Comparison of ENCODE assay signal across 9 mouse cellular contexts in the genomic region with DNA sequence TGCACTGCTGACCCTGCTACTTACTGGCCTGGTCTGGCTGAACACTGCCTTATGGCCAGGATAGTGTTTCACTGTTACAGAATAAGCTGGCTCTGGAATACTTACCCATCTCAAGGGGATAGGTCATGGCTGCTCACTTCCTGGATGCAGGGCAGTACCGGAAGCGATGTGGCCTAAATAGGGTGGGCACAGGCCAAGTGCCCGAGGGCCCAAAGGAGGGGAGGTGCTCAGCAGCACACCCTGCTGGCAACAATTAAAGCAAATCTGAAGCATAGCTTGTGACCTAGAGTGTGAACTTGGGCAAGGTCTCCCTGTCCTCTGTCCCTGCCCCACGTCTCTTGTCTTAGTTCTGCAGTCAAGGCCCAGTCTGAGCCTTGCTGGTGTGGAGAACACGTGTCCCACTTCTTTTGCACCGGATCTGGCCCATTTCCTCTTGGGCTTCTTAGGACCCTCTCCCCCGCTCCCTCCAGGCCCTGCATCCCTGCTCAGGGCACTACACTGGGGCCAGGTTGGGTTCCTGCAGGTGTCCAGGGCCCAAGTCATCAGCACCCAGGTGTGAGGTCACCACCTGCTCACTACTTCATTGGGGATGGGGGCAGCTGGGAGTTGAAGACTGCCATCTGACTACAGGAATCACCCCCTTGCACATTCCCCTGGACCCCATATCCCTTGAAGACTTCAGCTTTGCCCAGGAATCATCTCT. TPM values are rescaled to one million over a fixed set of nuclear protein-coding genes. Genes with fewer than 3 reads are reported as not detected.
DNase-seq lines count a peak whose midpoint lies in the region; ATAC-seq and TF ChIP-seq lines count a peak whose summit lies in the region.
"Had no signal": no experiment of that assay in that cellular context is flagged by ENCODE, and none has a peak within 500 bp of the region (broad histone marks: within the 10 kb centered on the region; RNA-seq: fewer than 3 reads in every experiment).

No protein-coding gene starts in this region.

- TF ChIP-seq EP300 in stomach, postnatal 0 days (optimal IDR thresholded peaks at IDR 0.05), result no peak

- H3K4me3 ChIP-seq in testis, adult 2 months (ENCODE audit: control insufficient read depth, low read depth, low read length), result no peak overlapping the region
- no peak overlapping the region for H3K4me3 ChIP-seq in embryonic facial prominence, embryonic 13.5 days
- no peak overlapping the region for H3K4me3 ChIP-seq in stomach, postnatal 0 days (ENCODE audit: low read depth, low read length)
- no peak overlapping the region for H3K4me3 ChIP-seq in forebrain, embryonic 10.5 days
- H3K4me3 ChIP-seq: liver, embryonic 13.5 days had no signal

- peak overlapping the region; percentile 17; the same call in 1 of the 2 replicates for H3K9ac ChIP-seq in embryonic facial prominence, embryonic 13.5 days
- no peak overlapping the region for H3K9ac ChIP-seq in stomach, postnatal 0 days (ENCODE audit: low read length)
- H3K9ac ChIP-seq: liver, embryonic 13.5 days had no signal

- TF ChIP-seq POLR2A in testis, adult 2 months (IDR thresholded peaks at IDR 0.05; ENCODE audit: control insufficient read depth, low read depth, low read length), result 0 out of 2 replicates have a peak, but pooled peaks have one; percentile 8

- DNase-seq in heart, postnatal 10 days, result peak; percentile 60 to 76
- DNase-seq in heart, adult 9 months (ENCODE audit: low spot score in 2 of 2), result no peak
- DNase-seq in testis, postnatal 14 days (ENCODE audit: low spot score), result no peak
- DNase-seq in stomach, postnatal 0 days (ENCODE audit: low spot score), result peak; percentile 50
- no peak for DNase-seq in adrenal gland, postnatal 4 days (ENCODE audit: low spot score in 2 of 2)
- no peak for DNase-seq in forebrain, embryonic 10.5 days (ENCODE audit: extremely low spot score, low spot score)
- DNase-seq: liver, embryonic 13.5 days had no signal

- H3K36me3 ChIP-seq in testis, adult 2 months (ENCODE audit: control insufficient read depth, insufficient read depth, low read length), result no peaks in the 10 kb centered on the region; the same call in 1 of the 2 replicates
- peaks cover 27% of the 10 kb centered on the region for H3K36me3 ChIP-seq in embryonic facial prominence, embryonic 13.5 days
- peaks cover 6% of the 10 kb centered on the region for H3K36me3 ChIP-seq in stomach, postnatal 0 days (ENCODE audit: control insufficient read depth, insufficient read depth, low read length)
- peaks cover 29% of the 10 kb centered on the region for H3K36me3 ChIP-seq in forebrain, embryonic 10.5 days (replicated peaks)

- peaks cover 6% of the 10 kb centered on the region; the same call in 1 of the 2 replicates for H3K4me1 ChIP-seq in testis, adult 2 months (ENCODE audit: control insufficient read depth, insufficient read depth, low read length)
- H3K4me1 ChIP-seq in embryonic facial prominence, embryonic 13.5 days, result peaks cover 8% of the 10 kb centered on the region
- peaks cover 3% of the 10 kb centered on the region for H3K4me1 ChIP-seq in stomach, postnatal 0 days (replicated peaks; ENCODE audit: control insufficient read depth, insufficient read depth)
- peaks cover 37% of the 10 kb centered on the region for H3K4me1 ChIP-seq in forebrain, embryonic 10.5 days

- H3K4me2 ChIP-seq in embryonic facial prominence, embryonic 13.5 days, result no peak overlapping the region
- H3K4me2 ChIP-seq in stomach, postnatal 0 days (replicated peaks; ENCODE audit: low read depth), result no peak overlapping the region
- H3K4me2 ChIP-seq: liver, embryonic 13.5 days had no signal

- no peaks in the 10 kb centered on the region for H3K9me3 ChIP-seq in embryonic facial prominence, embryonic 13.5 days
- no peaks in the 10 kb centered on the region for H3K9me3 ChIP-seq in stomach, postnatal 0 days (ENCODE audit: control insufficient read depth, low read length)
- H3K9me3 ChIP-seq in forebrain, embryonic 10.5 days, result no peaks in the 10 kb centered on the region
- H3K9me3 ChIP-seq: liver, embryonic 13.5 days had no signal

- no peak overlapping the region for H3K27ac ChIP-seq in testis, adult 2 months (ENCODE audit: control insufficient read depth, insufficient read depth, low read depth, low read length)
- no peak overlapping the region for H3K27ac ChIP-seq in embryonic facial prominence, embryonic 13.5 days
- H3K27ac ChIP-seq in stomach, postnatal 0 days (replicated peaks), result no peak overlapping the region
- H3K27ac ChIP-seq in forebrain, embryonic 10.5 days, result no peak overlapping the region
- H3K27ac ChIP-seq: liver, embryonic 13.5 days had no signal

- ATAC-seq in embryonic facial prominence, embryonic 13.5 days (ENCODE audit: insufficient number of reproducible peaks, insufficient read depth, low FRiP score, low TSS enrichment, low read depth), result no peak
- ATAC-seq in stomach, postnatal 0 days (ENCODE audit: low FRiP score, low TSS enrichment), result no peak

- H3K27me3 ChIP-seq in testis, adult 2 months (ENCODE audit: control insufficient read depth, insufficient read depth, low read length), result no peaks in the 10 kb centered on the region
- no peaks in the 10 kb centered on the region for H3K27me3 ChIP-seq in embryonic facial prominence, embryonic 13.5 days
- no peaks in the 10 kb centered on the region for H3K27me3 ChIP-seq in stomach, postnatal 0 days (ENCODE audit: control insufficient read depth, insufficient read depth, low read length)
- H3K27me3 ChIP-seq in forebrain, embryonic 10.5 days (ENCODE audit: poor library complexity, severe bottlenecking), result no peaks in the 10 kb centered on the region
- H3K27me3 ChIP-seq: liver, embryonic 13.5 days had no signal

- 40% methylated on average over 7 of the region's 7 CpGs for WGBS in embryonic facial prominence, embryonic 13.5 days
- WGBS in stomach, postnatal 0 days, result 43% methylated on average over 7 of the region's 7 CpGs
- 48% methylated on average over 7 of the region's 7 CpGs for WGBS in forebrain, embryonic 10.5 days

- intact Hi-C loops in heart, postnatal 10 days (cut with DNase I), result loop anchor here (2.0 kb wide), 1 partner anchor 137 kb away; no protein-coding TSS in a partner anchor

- TF ChIP-seq CTCF in testis, adult 2 months (IDR thresholded peaks at IDR 0.05; ENCODE audit: control insufficient read depth, insufficient read depth, insufficient replicate concordance, low read depth, low read length), result peak; percentile 38; the same call in 1 of the 2 replicates
- TF ChIP-seq CTCF in stomach, postnatal 0 days (IDR thresholded peaks at IDR 0.05; ENCODE audit: low read depth), result peak; percentile 75

RNA-seq across cellular contexts. Expression of a gene that starts 4.3 kb away (rescaled TPM):
- total RNA-seq in heart, postnatal 10 days (2021), result 10 to 100 TPM; 27.0 to 27.8 TPM
- 125 and 131 TPM in 2 replicates for polyA plus RNA-seq in testis, adult 2 months (2012; rRNA removed)
- polyA plus RNA-seq in embryonic facial prominence, embryonic 13.5 days (2015; fragmentation: Nextera tagmentation; extraction: Ambion mirVana), result 46.3 and 51.5 TPM in 2 replicates
- polyA plus RNA-seq in stomach, postnatal 0 days (2015; fragmentation: Nextera tagmentation; extraction: Ambion mirVana), result 39.4 and 40.5 TPM in 2 replicates
- total RNA-seq in adrenal gland, postnatal 4 days (2021), result 10 to 100 TPM; 51.9 to 55.3 TPM
- 81.3 and 82.5 TPM in 2 replicates for polyA plus RNA-seq in forebrain, embryonic 10.5 days (2016; fragmentation: Nextera tagmentation; extraction: Ambion mirVana)

RNA-seq across cellular contexts. Expression of a gene that starts 4.6 kb away (rescaled TPM):
- total RNA-seq in heart, postnatal 10 days (2021), result 10 to 100 TPM; 41.3 to 45.8 TPM
- 161 and 177 TPM in 2 replicates for polyA plus RNA-seq in testis, adult 2 months (2012; rRNA removed)
- 39.3 and 43.2 TPM in 2 replicates for polyA plus RNA-seq in embryonic facial prominence, embryonic 13.5 days (2015; fragmentation: Nextera tagmentation; extraction: Ambion mirVana)
- polyA plus RNA-seq in stomach, postnatal 0 days (2015; fragmentation: Nextera tagmentation; extraction: Ambion mirVana), result 45.5 and 47.8 TPM in 2 replicates
- 10 to 100 TPM; 35.5 to 37.8 TPM for total RNA-seq in adrenal gland, postnatal 4 days (2021)
- polyA plus RNA-seq in forebrain, embryonic 10.5 days (2016; fragmentation: Nextera tagmentation; extraction: Ambion mirVana), result 42.8 and 45.3 TPM in 2 replicates

RNA-seq across cellular contexts. Expression of a gene that starts 13.0 kb away (rescaled TPM):
- 10 to 100 TPM; 17.1 to 23.7 TPM for total RNA-seq in heart, postnatal 10 days (2021)
- 28.0 and 31.2 TPM in 2 replicates for polyA plus RNA-seq in testis, adult 2 months (2012; rRNA removed)
- polyA plus RNA-seq in embryonic facial prominence, embryonic 13.5 days (2015; fragmentation: Nextera tagmentation; extraction: Ambion mirVana), result 31.9 and 34.4 TPM in 2 replicates
- 15.6 and 17.6 TPM in 2 replicates for polyA plus RNA-seq in stomach, postnatal 0 days (2015; fragmentation: Nextera tagmentation; extraction: Ambion mirVana)
- total RNA-seq in adrenal gland, postnatal 4 days (2021), result 10 to 100 TPM; 63.5 to 66.9 TPM
- 30.3 and 30.4 TPM in 2 replicates for polyA plus RNA-seq in forebrain, embryonic 10.5 days (2016; fragmentation: Nextera tagmentation; extraction: Ambion mirVana)

RNA-seq across cellular contexts. Expression of a gene that starts 13.0 kb away (rescaled TPM):
- 100 to 1,000 TPM; 114 to 116 TPM for total RNA-seq in heart, postnatal 10 days (2021)
- polyA plus RNA-seq in testis, adult 2 months (2012; rRNA removed), result 45.9 and 56.7 TPM in 2 replicates
- 86.1 and 93.0 TPM in 2 replicates for polyA plus RNA-seq in embryonic facial prominence, embryonic 13.5 days (2015; fragmentation: Nextera tagmentation; extraction: Ambion mirVana)
- polyA plus RNA-seq in stomach, postnatal 0 days (2015; fragmentation: Nextera tagmentation; extraction: Ambion mirVana), result 102 and 104 TPM in 2 replicates
- 100 to 1,000 TPM; 135 to 137 TPM for total RNA-seq in adrenal gland, postnatal 4 days (2021)
- polyA plus RNA-seq in forebrain, embryonic 10.5 days (2016; fragmentation: Nextera tagmentation; extraction: Ambion mirVana), result 100 and 103 TPM in 2 replicates

RNA-seq across cellular contexts. Expression of a gene that starts 14.4 kb away (rescaled TPM):
- 10 to 100 TPM; 45.4 to 54.6 TPM for total RNA-seq in heart, postnatal 10 days (2021)
- polyA plus RNA-seq in testis, adult 2 months (2012; rRNA removed), result 9.3 and 15.5 TPM in 2 replicates
- 48.9 and 58.2 TPM in 2 replicates for polyA plus RNA-seq in embryonic facial prominence, embryonic 13.5 days (2015; fragmentation: Nextera tagmentation; extraction: Ambion mirVana)
- polyA plus RNA-seq in stomach, postnatal 0 days (2015; fragmentation: Nextera tagmentation; extraction: Ambion mirVana), result 39.8 and 40.2 TPM in 2 replicates
- 10 to 100 TPM; 73.7 to 76.7 TPM for total RNA-seq in adrenal gland, postnatal 4 days (2021)
- polyA plus RNA-seq in forebrain, embryonic 10.5 days (2016; fragmentation: Nextera tagmentation; extraction: Ambion mirVana), result 50.1 and 51.8 TPM in 2 replicates

Comparison
In these comparisons a context has a peak if more than half of its experiments do, and no peak if none do; other contexts are left out.
1. DNase-seq: peak in heart, postnatal 10 days (2 of 2) and stomach, postnatal 0 days (single experiment); none in heart, adult 9 months (0 of 2), testis, postnatal 14 days (single experiment), adrenal gland, postnatal 4 days (0 of 2) and forebrain, embryonic 10.5 days (single experiment).